Mouse (Mus musculus) liver, embryonic 12.5 days (tissue): ENCODE data around the gene Kcnq1. TPM values are rescaled to one million over a fixed set of nuclear protein-coding genes. Genes with fewer than 3 reads are reported as not detected.

ENCODE experiments used
- ATAC-seq: fragments of 200-750 bp; cut with Nextera tagmentation; 2 replicates; pipeline ENCODE4 v1.8.0; 2017; ENCODE audit warnings: moderate number of reproducible peaks, mild to moderate bottlenecking, moderate library complexity
- H3K27ac ChIP-seq: fragments of 300-500 bp; sonication (generic); 2 replicates; pipeline ENCODE4 v1.5.1; 2016; ENCODE audit warnings: mild to moderate bottlenecking
- H3K27me3 ChIP-seq: fragments of 300-500 bp; sonication (generic); replicated peaks from 2 replicates; pipeline ENCODE4 v1.6.1; 2016; ENCODE audit warnings: mild to moderate bottlenecking, moderate library complexity
- H3K36me3 ChIP-seq: fragments of 300-500 bp; sonication (generic); 2 replicates; pipeline ENCODE4 v1.6.1; 2016; ENCODE audit warnings: mild to moderate bottlenecking, moderate library complexity
- H3K4me1 ChIP-seq: fragments of 300-500 bp; sonication (generic); 2 replicates; pipeline ENCODE4 v1.6.1; 2016
- H3K4me2 ChIP-seq: fragments of 300-500 bp; sonication (generic); 2 replicates; pipeline ENCODE4 v1.6.1; 2016; ENCODE audit warnings: mild to moderate bottlenecking, moderate library complexity
- H3K4me3 ChIP-seq: fragments of 300-500 bp; sonication (generic); 2 replicates; pipeline ENCODE4 v1.5.1; 2016; ENCODE audit warnings: mild to moderate bottlenecking, moderate library complexity
- H3K9ac ChIP-seq: fragments of 300-500 bp; sonication (generic); 2 replicates; pipeline ENCODE4 v1.6.1; 2016; ENCODE audit warnings: mild to moderate bottlenecking, moderate library complexity
- H3K9me3 ChIP-seq: fragments of 300-500 bp; sonication (generic); replicated peaks from 2 replicates; pipeline ENCODE4 v1.6.1; 2016; ENCODE audit warnings: mild to moderate bottlenecking, moderate library complexity
- WGBS: fragments of 180-500 bp; shearing (Covaris S2); methylation state at CpG from one replicate; pipeline ENCODE4 v1.1.7; 2016; ENCODE audit not compliant: insufficient replicate concordance; 5-methylcytosine and 5-hydroxymethylcytosine counted together
- polyA plus RNA-seq: library from polyadenylated mRNA; unstranded; fragments of >200 nt; fragmentation: Nextera tagmentation; extraction: Ambion mirVana; gene quantifications from 2 replicates; pipeline ENCODE4 v1.2.1, GENCODE M21; 2016

Gene Kcnq1
- 0.21 and 0.61 TPM in 2 replicates for polyA plus RNA-seq

DNA sequence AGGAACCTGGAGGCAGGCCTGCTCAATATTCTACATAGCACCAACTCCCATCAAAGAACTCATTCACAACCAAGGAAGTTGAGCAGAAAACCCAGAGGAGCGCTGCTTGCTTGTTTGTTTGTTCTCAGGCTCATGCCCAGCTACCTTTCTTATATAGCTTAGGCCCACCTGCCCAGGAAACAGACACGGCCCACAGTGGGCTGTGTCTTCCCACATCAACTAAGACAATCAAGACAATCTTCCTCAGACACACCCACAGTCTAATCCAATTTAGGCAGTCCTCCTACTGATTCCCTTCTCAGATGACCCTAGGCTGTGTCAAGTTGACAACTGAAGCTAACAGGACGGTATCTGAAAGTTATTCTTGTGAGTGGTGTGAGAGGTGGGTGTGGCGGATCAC is at the start of gene Kcnq1:
Gene Kcnq1, plus strand, starts transcription at position 301 of the 400 bp plus-strand sequence.
- no peak for ATAC-seq
- Histone ChIP-seq H3K4me2 (peak within 1 kb of the TSS; percentile 65), H3K9ac (no peak within 1 kb of the TSS), H3K36me3 (no peaks in the 10 kb centered on the region), H3K27ac (no peak within 1 kb of the TSS), H3K4me3 (peak within 1 kb of the TSS; percentile 44), H3K9me3 (no peaks in the 10 kb centered on the region), H3K27me3 (peaks cover 91% of the 10 kb centered on the region), H3K4me1 (peaks cover 13% of the 10 kb centered on the region)
- 57% methylated on average over 4 of the region's 4 CpGs for WGBS

DNA sequence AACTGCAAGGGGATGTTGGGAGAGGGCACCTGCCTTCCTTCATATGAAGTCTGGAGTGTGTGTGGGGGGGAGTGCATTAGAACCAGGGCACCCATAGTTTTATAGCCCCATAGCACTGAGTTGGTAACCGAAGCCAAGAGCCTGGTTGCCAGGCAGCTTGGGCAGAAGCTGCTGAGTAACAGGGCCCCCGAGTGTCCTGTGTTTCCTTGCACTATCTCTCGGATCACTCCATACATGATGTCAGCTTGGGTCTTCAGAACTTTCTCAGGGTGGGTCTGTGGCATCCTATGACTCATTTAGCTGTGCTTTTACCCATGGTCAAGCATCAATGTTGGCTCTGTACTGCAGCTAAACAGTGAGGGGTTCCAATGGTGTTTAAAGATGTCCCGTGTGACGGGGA is 49.1 kb upstream of the Kcnq1 start:
- H3K4me3 ChIP-seq = no peak overlapping the region
- peaks cover 99% of the 10 kb centered on the region for H3K4me1 ChIP-seq
- WGBS = 41% methylated on average over 5 of the region's 5 CpGs
- peak overlapping the region; percentile 95 for H3K4me2 ChIP-seq
- ATAC-seq = no peak
- H3K36me3 ChIP-seq = peaks cover 28% of the 10 kb centered on the region
- no peak overlapping the region; the same call in 1 of the 2 replicates for H3K9ac ChIP-seq
- H3K27ac ChIP-seq = peak overlapping the region; percentile 80
- no peaks in the 10 kb centered on the region for H3K9me3 ChIP-seq
- H3K27me3 ChIP-seq = no peaks in the 10 kb centered on the region

DNA sequence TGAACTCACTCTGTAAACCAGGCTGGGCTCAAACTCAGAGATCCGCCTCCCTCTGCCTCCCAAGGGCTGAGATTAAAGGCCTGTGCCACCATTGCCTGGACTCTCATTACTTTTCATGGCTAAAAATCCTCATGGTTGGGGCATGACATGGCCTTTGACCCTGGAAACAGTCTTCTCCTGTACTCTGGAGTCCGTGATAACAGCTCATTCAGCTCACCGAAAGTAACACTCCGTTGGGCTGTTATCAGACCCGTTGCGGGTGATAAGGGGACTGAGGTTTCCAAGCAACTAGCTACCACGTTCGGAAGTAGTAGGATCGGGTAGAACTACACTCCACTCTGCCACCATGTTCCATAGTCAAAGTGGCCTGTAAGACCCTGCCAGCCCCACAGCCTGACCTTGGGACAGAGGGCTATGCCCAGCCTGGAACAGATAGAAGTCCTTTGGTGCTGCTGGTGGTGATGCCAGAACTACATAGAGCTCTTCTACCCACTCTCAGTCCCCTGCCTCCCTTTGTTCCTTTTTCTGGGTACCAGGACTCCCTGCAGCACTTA is 48.4 kb upstream of the Kcnq1 start:
- Histone ChIP-seq H3K27me3 (no peaks in the 10 kb centered on the region), H3K36me3 (peaks cover 35% of the 10 kb centered on the region), H3K4me2 (peak overlapping the region; percentile 95), H3K4me3 (no peak overlapping the region), H3K9me3 (no peaks in the 10 kb centered on the region), H3K27ac (peak overlapping the region; percentile 80), H3K4me1 (peaks cover 94% of the 10 kb centered on the region), H3K9ac (0 out of 2 replicates have a peak overlapping the region, but pooled peaks have one; percentile 28)
- peak; percentile 71 for ATAC-seq
- 5% methylated on average over 9 of the region's 9 CpGs for WGBS

- Histone ChIP-seq H3K36me3 (peaks cover 40% of the 10 kb centered on the region), H3K4me2 (peak overlapping the region; percentile 95), H3K4me1 (peaks cover 89% of the 10 kb centered on the region), H3K27me3 (no peaks in the 10 kb centered on the region), H3K27ac (peak overlapping the region; percentile 80), H3K4me3 (no peak overlapping the region), H3K9me3 (no peaks in the 10 kb centered on the region), H3K9ac (0 out of 2 replicates have a peak overlapping the region, but pooled peaks have one; percentile 6)
- WGBS = 15% methylated on average over 5 of the region's 5 CpGs
- peak; percentile 33 for ATAC-seq
Observed at GRCm38 (mm10) chr7:143058221-143058697, 47.9 kb upstream of the Kcnq1 start.

- H3K9ac ChIP-seq = no peak overlapping the region
- WGBS = 36% methylated on average over 5 of the region's 5 CpGs
- no peak overlapping the region for H3K4me2 ChIP-seq
- no peak for ATAC-seq
- no peaks in the 10 kb centered on the region for H3K9me3 ChIP-seq
- H3K27me3 ChIP-seq = no peaks in the 10 kb centered on the region
- H3K4me1 ChIP-seq = peaks cover 78% of the 10 kb centered on the region
- H3K27ac ChIP-seq = peak overlapping the region; percentile 80; the same call in 1 of the 2 replicates
- H3K36me3 ChIP-seq = peaks cover 51% of the 10 kb centered on the region
- no peak overlapping the region for H3K4me3 ChIP-seq
Observed at GRCm38 (mm10) chr7:143059202-143059870, 46.8 kb upstream of the Kcnq1 start.

GRCm38 (mm10) chr7:143062704-143063103 is 43.5 kb upstream of the Kcnq1 start:
- Histone ChIP-seq H3K4me1 (peaks cover 45% of the 10 kb centered on the region), H3K36me3 (peaks cover 78% of the 10 kb centered on the region), H3K9me3 (no peaks in the 10 kb centered on the region), H3K27ac (no peak overlapping the region), H3K27me3 (no peaks in the 10 kb centered on the region), H3K4me3 (no peak overlapping the region), H3K9ac (no peak overlapping the region), H3K4me2 (no peak overlapping the region)
- WGBS = 66% methylated on average over 2 of the region's 2 CpGs
- no peak for ATAC-seq

DNA sequence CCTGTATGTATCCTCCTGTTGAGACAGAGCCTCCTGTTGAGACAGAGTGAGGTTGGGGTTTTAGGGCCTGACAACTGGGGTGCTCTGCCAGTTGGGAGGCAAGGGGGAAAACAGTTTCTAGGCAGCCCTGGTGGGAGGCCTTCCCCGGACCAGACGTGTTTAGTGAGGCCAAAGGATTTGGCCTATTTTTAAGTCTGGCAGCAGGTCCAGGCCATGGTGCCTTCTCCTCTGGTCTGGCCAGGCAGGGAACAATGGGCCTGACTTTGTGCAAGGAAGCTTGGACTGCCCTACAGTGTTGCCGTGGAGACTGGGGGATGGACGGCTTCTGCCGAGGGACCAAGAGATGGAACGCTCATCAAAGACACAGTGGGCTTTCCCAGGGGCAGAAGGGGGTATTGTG is 41.9 kb upstream of the Kcnq1 start:
- no peaks in the 10 kb centered on the region for H3K27me3 ChIP-seq
- WGBS = 87% methylated on average over 6 of the region's 6 CpGs
- H3K9me3 ChIP-seq = no peaks in the 10 kb centered on the region
- H3K9ac ChIP-seq = no peak overlapping the region
- H3K4me2 ChIP-seq = no peak overlapping the region
- peaks cover 40% of the 10 kb centered on the region for H3K4me1 ChIP-seq
- H3K27ac ChIP-seq = no peak overlapping the region
- no peak for ATAC-seq
- H3K36me3 ChIP-seq = peaks cover 86% of the 10 kb centered on the region
- H3K4me3 ChIP-seq = no peak overlapping the region

DNA sequence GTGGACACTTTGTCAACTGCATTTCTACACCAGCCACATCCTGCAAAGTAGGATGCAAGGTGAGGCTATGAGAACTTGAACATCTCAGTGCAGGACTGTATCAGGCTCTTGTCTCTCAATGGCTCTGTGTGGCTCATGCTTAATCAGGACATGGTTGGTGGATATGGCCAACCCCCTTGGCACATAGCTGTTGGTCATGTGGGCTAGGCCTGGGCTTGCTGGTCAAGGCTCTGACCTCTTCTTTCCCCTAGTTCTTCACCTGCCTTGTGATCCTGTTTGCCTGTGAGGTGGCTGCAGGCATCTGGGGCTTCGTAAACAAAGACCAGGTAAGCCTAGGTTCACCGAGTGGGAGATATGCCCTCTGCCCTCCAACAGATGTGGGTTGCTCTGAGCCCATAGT is 40.5 kb upstream of the Kcnq1 start:
- Histone ChIP-seq H3K9me3 (no peaks in the 10 kb centered on the region), H3K36me3 (peaks cover 84% of the 10 kb centered on the region)
- WGBS = 81% methylated on average over 2 of the region's 2 CpGs

DNA sequence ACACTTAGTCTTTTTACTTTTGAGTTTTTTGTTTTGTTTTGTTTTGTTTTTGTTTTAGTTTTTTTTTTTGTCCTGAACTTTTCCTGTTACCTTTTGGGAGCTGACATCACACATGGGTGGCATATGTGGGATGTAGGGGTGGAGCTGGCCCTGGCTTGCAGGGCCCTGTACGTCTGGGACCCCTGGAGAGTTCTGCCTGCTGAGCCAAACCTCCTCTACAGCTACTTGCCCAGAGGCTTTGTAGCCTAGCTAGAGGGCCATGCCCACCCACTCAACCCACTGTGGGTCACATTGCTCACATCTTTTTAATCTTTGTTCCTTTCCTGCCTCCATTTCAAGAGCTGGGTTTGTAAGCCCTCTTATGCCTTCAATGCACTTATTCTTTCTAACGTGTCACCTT is 38.7 kb upstream of the Kcnq1 start:
- Histone ChIP-seq H3K9me3 (no peaks in the 10 kb centered on the region), H3K36me3 (peaks cover 75% of the 10 kb centered on the region), H3K4me2 (no peak overlapping the region), H3K4me1 (peaks cover 27% of the 10 kb centered on the region), H3K4me3 (no peak overlapping the region), H3K27me3 (no peaks in the 10 kb centered on the region), H3K27ac (no peak overlapping the region), H3K9ac (no peak overlapping the region)
- WGBS = 69% methylated on average over 2 of the region's 2 CpGs
- ATAC-seq = no peak

More for the DNA sequence above, 40.5 kb upstream of the Kcnq1 start:
- H3K4me1 ChIP-seq = peaks cover 36% of the 10 kb centered on the region
- H3K9ac ChIP-seq = 0 out of 2 replicates have a peak overlapping the region, but pooled peaks have one; percentile 5
- no peak overlapping the region for H3K4me3 ChIP-seq
- no peak overlapping the region for H3K4me2 ChIP-seq
- no peaks in the 10 kb centered on the region for H3K27me3 ChIP-seq
- ATAC-seq = no peak
- no peak overlapping the region for H3K27ac ChIP-seq

- Histone ChIP-seq H3K4me1 (peaks cover 27% of the 10 kb centered on the region), H3K9ac (no peak overlapping the region), H3K4me2 (peak overlapping the region; percentile 96), H3K27me3 (no peaks in the 10 kb centered on the region), H3K4me3 (no peak overlapping the region; the same call in 1 of the 2 replicates), H3K9me3 (no peaks in the 10 kb centered on the region), H3K36me3 (peaks cover 70% of the 10 kb centered on the region), H3K27ac (peak overlapping the region; percentile 76; the same call in 1 of the 2 replicates)
- 71% methylated on average over 3 of the region's 3 CpGs for WGBS
- no peak for ATAC-seq
Observed at GRCm38 (mm10) chr7:143067897-143068296, 38.3 kb upstream of the Kcnq1 start.

GRCm38 (mm10) chr7:143068316-143068881 is 37.8 kb upstream of the Kcnq1 start:
- Histone ChIP-seq H3K9me3 (no peaks in the 10 kb centered on the region), H3K9ac (peak overlapping the region; percentile 88), H3K36me3 (peaks cover 65% of the 10 kb centered on the region), H3K4me3 (peak overlapping the region; percentile 84), H3K27me3 (no peaks in the 10 kb centered on the region), H3K4me1 (peaks cover 27% of the 10 kb centered on the region), H3K4me2 (peak overlapping the region; percentile 96), H3K27ac (peak overlapping the region; percentile 76)
- no peak for ATAC-seq
- WGBS = 53% methylated on average over 13 of the region's 13 CpGs
